Mouse (Mus musculus) left cerebral cortex, postnatal 4 days (tissue): ENCODE results near the gene Ggt7. TPM values are rescaled to one million over a fixed set of nuclear protein-coding genes. Genes with fewer than 3 reads are reported as not detected.
A peak's percentile ranks its signal among the peaks of the same experiment; 100 is the strongest.
"Not testable (repeated sequence)": the region's sequence is repeated elsewhere in the genome, so short reads cannot be mapped to it uniquely, and the experiment has no call there.

Source experiments
- DNase-seq: peaks from one replicate; pipeline ENCODE4 v3.0.0-alpha.2; 2022
- intact Hi-C: fragments of 180-260 bp; cut with DNase I; formaldehyde crosslinking; loops from one replicate; pipeline ENCODE4 v1.15.1; 2025
- total RNA-seq, 2 experiments: library from RNA; stranded (reverse); gene quantifications; 2 replicates each; pipeline ENCODE4 v1.2.3; 2021

Ggt7 gene
- 10 to 100 TPM; 71.6 to 78.0 TPM for total RNA-seq

GRCm38 (mm10) chr2:155517455-155518423 lies at the start of gene Ggt7, which contains the start of gene Acss2:
Ggt7 (minus strand) TSS chr2:155518237.
Acss2 (plus strand) TSS chr2:155517948.
- intact Hi-C loops, result loop anchor here (2.0 to 10.0 kb wide), 3 partner anchors 70 to 247 kb away; no protein-coding TSS in a partner anchor
- peak; percentile 99 for DNase-seq

GRCm38 (mm10) chr2:155567751-155568150 lies 49.7 kb upstream of the Ggt7 start:
- intact Hi-C loops, result no loop called here
- no peak for DNase-seq

- intact Hi-C loops, result no loop called here
- no peak for DNase-seq
Observed at GRCm38 (mm10) chr2:155562934-155563333, 44.9 kb upstream of the Ggt7 start.

- intact Hi-C loops, result no loop called here
- no peak for DNase-seq
Observed at GRCm38 (mm10) chr2:155562209-155562608, 44.2 kb upstream of the Ggt7 start.

GRCm38 (mm10) chr2:155554426-155554985 lies 36.5 kb upstream of the Ggt7 start:
- intact Hi-C loops, result no loop called here
- no peak for DNase-seq

- intact Hi-C loops, result no loop called here
- DNase-seq, result no peak
Observed at GRCm38 (mm10) chr2:155552949-155553354, 34.9 kb upstream of the Ggt7 start.

GRCm38 (mm10) chr2:155552336-155552735 lies 34.3 kb upstream of the Ggt7 start:
- DNase-seq, result no peak
- intact Hi-C loops, result no loop called here

GRCm38 (mm10) chr2:155546955-155547354 lies 28.9 kb upstream of the Ggt7 start:
- intact Hi-C loops, result no loop called here
- DNase-seq, result no peak

- intact Hi-C loops, result no loop called here
- DNase-seq, result peak; percentile 3
Observed at GRCm38 (mm10) chr2:155540822-155541458, 22.9 kb upstream of the Ggt7 start.

- DNase-seq, result no peak
- intact Hi-C loops, result no loop called here
Observed at GRCm38 (mm10) chr2:155539696-155540095, 21.7 kb upstream of the Ggt7 start.

- DNase-seq, intact Hi-C loops: not testable (repeated sequence)
Observed at GRCm38 (mm10) chr2:155538463-155539057, 20.5 kb upstream of the Ggt7 start.

GRCm38 (mm10) chr2:155537761-155538462 lies 19.9 kb upstream of the Ggt7 start:
- no peak for DNase-seq
- intact Hi-C loops, result no loop called here

GRCm38 (mm10) chr2:155536292-155536691 lies 18.3 kb upstream of the Ggt7 start:
- DNase-seq, result no peak
- intact Hi-C loops, result no loop called here

GRCm38 (mm10) chr2:155527367-155527766 lies 9.3 kb upstream of the Ggt7 start:
- intact Hi-C loops, result no loop called here
- DNase-seq, result no peak

GRCm38 (mm10) chr2:155524378-155524777 lies 6.3 kb upstream of the Ggt7 start:
- DNase-seq, result no peak
- intact Hi-C loops, result no loop called here

- intact Hi-C loops, result no loop called here
Observed at GRCm38 (mm10) chr2:155523706-155524105, 5.7 kb upstream of the Ggt7 start.

GRCm38 (mm10) chr2:155518531-155519270 lies 664 bp upstream of the Ggt7 start:
- intact Hi-C loops, result loop anchor here (5.0 to 10.0 kb wide), 2 partner anchors 69 to 246 kb away; no protein-coding TSS in a partner anchor
- DNase-seq, result no peak

More at GRCm38 (mm10) chr2:155523706-155524105, 5.7 kb upstream of the Ggt7 start:
- no peak for DNase-seq

- intact Hi-C loops, result loop anchor here (2.0 to 10.0 kb wide), 3 partner anchors 71 to 249 kb away; no protein-coding TSS in a partner anchor
- peak; percentile 60 for DNase-seq
Observed at GRCm38 (mm10) chr2:155515941-155516340, 2.1 kb downstream of the Ggt7 start.

- peak; percentile 89 for DNase-seq
- intact Hi-C loops, result loop anchor here (5.0 to 10.0 kb wide), 2 partner anchors 73 to 250 kb away; no protein-coding TSS in a partner anchor
Observed at GRCm38 (mm10) chr2:155514666-155515065, 3.4 kb downstream of the Ggt7 start.
